Mouse (Mus musculus): ENCODE measurements at regions not wholly inside any gene's neighbourhood (a gene's known extent, or its start where the extent isn't known, plus 50 kb on each side); places are given as distances from the start of the nearest gene placed in this dataset.

DNA sequence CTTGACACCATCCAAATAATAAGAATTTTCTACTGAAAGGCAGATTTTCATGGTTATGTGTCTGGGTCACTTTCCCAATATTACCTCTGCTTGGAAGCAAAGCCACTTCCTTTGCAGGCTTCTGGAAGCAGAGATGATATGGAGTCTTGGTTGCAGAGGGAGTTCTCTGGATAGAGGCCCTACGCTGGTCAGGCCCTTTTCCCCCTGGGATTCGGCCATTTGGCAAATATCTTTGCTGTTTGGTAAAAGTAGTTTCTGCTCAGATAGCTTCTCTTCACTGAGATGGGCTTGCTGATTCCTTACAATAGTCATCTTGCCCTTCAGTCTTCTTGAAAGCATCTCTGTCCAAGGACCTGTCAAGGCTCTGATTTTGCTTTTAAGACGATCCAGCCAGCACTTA is 98.2 kb upstream of the Fyn start:
- Histone ChIP-seq H3K4me3 (no peak overlapping the region), H3K27ac (no peak overlapping the region)
- intact Hi-C loops (cut with DNase I): no loop called here
- peak; percentile 37 for DNase-seq
- no peak for TF ChIP-seq CTCF (IDR thresholded peaks at IDR 0.05)

GRCm38 (mm10) chr10:39267236-39267635 is 101.4 kb upstream of the Fyn start:
- no peak for TF ChIP-seq CTCF (IDR thresholded peaks at IDR 0.05)
- intact Hi-C loops (cut with DNase I): no loop called here
- DNase-seq: no peak
- Histone ChIP-seq H3K4me3 (peak overlapping the region; percentile 4), H3K27ac (no peak overlapping the region)

DNA sequence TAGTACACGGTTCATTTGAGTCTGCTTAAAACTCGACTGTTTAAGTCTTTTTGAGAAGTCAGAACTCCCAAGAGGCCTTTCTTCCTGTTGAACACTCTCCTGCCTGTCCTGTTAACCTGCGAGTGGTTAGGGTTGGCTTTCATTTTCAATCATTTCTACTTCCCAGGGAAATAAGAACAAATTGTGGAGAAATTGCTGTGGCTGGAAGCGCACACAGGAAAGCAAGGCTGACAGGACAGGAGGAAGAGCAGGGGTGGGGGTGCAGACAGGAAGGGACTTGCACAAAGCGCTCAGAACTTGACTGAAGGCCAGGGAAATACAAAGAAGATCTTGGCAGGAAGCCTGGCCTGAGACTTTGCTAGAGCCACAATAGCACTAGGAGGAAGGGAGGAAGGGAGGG is 102.2 kb upstream of the Fyn start:
- peak overlapping the region; percentile 76 for H3K27ac ChIP-seq
- H3K4me3 ChIP-seq: peak overlapping the region; percentile 46
- no peak for TF ChIP-seq CTCF (IDR thresholded peaks at IDR 0.05)
- peak; percentile 72 for DNase-seq
- intact Hi-C loops (cut with DNase I): no loop called here

- Histone ChIP-seq H3K4me3 (no peak overlapping the region), H3K27ac (no peak overlapping the region)
- no peak for TF ChIP-seq CTCF (IDR thresholded peaks at IDR 0.05)
- intact Hi-C loops (cut with DNase I): no loop called here
- DNase-seq: no peak
These were observed 98.9 kb upstream of the Ccn6 start for GRCm38 (mm10) chr10:39262466-39262865.

- no peak for TF ChIP-seq CTCF (IDR thresholded peaks at IDR 0.05)
- peak; percentile 46 for DNase-seq
- intact Hi-C loops (cut with DNase I): no loop called here
- no peak overlapping the region for H3K4me3 ChIP-seq
- peak overlapping the region; percentile 46 for H3K27ac ChIP-seq
These were observed 97.9 kb upstream of the Ccn6 start for GRCm38 (mm10) chr10:39261174-39262145.

DNA sequence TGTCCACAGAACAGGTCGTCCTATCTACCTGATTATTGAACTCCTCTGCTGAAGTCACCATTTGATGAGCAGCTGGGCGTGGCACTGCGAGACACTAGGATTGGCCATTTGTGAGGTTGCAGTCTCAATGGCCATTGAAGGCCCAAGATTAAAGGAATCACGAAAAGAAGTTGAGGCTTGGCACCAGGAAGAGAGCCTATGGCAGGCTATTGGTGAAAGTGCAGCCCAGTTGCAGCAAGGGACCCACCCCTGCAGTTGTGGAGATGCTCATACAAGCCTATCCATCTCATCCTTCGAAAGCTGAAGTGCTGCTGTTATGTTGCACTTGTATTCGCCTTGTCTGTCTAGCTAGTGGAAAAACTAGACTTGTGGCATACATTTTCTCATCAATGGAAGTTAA is 96.5 kb upstream of the Ccn6 start:
- intact Hi-C loops (cut with DNase I): no loop called here
- H3K27ac ChIP-seq: no peak overlapping the region
- no peak for TF ChIP-seq CTCF (IDR thresholded peaks at IDR 0.05)
- H3K4me3 ChIP-seq: no peak overlapping the region
- no peak for DNase-seq

GRCm38 (mm10) chr10:39257371-39258154 is 94.0 kb upstream of the Ccn6 start:
- intact Hi-C loops (cut with DNase I): no loop called here
- no peak for TF ChIP-seq CTCF (IDR thresholded peaks at IDR 0.05)
- no peak for DNase-seq
- no peak overlapping the region for H3K27ac ChIP-seq
- H3K4me3 ChIP-seq: no peak overlapping the region

DNA sequence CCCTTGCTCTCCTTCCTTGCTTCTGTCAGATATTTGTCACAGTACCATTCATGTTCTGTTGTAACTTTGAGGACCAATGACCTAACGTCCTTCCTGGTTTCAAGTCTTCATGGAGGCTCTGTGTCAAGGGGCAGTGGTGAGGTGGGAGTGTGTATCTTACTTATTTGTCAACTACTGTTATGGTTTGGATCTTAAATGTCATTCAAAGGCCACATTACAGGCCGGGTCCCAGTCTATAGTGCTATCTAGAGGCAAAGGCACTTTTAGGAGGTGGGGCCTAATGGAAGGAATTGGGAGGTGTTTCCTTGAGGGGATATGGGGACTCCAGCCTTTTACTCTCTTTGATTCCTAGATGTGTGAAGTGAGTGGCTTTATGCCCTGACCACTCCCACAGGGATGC is 91.0 kb upstream of the Ccn6 start:
- intact Hi-C loops (cut with DNase I): no loop called here
- TF ChIP-seq CTCF (IDR thresholded peaks at IDR 0.05): no peak
- Histone ChIP-seq H3K27ac (no peak overlapping the region), H3K4me3 (no peak overlapping the region)
- no peak for DNase-seq

DNA sequence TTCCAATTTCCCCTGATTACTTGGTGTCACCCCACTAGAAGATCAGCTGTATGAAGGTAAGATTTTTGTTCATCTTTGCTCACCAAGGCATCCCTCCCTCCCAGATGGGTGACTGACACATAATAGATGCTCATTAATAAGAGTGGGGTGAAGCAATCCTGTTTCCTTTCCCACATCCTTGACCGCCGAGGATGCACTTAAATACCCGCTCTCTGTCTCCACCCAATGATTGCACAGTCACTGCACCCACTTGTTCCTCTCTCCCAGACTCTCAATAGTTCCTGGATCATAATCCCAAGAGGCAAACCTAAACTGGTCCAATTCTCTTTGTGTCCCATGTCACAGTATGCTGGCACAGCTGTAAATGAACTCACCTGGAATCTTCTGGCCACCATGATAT is 86.4 kb upstream of the Ccn6 start:
- Histone ChIP-seq H3K27ac (no peak overlapping the region), H3K4me3 (no peak overlapping the region)
- intact Hi-C loops (cut with DNase I): no loop called here
- TF ChIP-seq CTCF (IDR thresholded peaks at IDR 0.05): no peak
- no peak for DNase-seq

DNA sequence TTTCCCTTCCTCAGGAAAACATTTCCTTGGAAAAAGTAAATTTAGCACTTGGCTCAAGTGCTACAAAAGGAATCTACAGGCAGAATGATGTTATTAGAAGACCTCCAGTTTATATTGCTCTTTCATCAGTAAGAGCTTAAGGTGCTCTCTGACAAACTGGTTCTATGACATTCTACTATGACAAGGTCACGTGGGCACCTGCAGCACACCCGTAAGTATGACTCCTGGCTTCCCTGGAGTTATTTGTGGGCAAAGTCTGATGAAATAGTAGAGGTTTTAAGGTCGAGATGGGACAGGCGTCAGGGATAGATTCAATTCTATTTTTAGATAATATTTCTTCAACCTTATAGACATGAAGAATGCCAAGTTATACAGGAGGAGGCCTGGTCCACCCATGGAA is 84.9 kb upstream of the Ccn6 start:
- H3K27ac ChIP-seq: no peak overlapping the region
- DNase-seq: no peak
- intact Hi-C loops (cut with DNase I): loop anchor here (10.0 kb wide), 1 partner anchor 126 kb away; no protein-coding TSS in a partner anchor
- no peak for TF ChIP-seq CTCF (IDR thresholded peaks at IDR 0.05)
- no peak overlapping the region for H3K4me3 ChIP-seq

DNA sequence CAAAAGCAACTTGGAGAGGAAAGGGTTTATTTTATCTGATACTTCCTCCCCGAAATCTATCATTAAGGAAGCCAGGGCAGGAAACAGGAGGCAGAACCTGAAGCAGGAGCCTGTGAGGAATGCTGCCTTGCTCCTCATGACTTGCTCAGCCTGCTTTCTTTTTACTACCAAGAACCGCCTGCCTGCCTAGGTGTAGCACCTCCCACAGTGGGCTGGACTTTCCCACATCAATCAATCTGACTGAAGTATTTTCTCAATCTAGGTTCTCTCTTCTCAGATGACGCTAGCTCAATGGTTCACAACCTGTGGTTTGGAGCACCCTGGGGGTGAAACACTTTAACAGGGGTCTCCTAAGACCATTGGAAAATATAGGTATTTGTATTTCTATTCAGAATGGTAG is 83.4 kb upstream of the Ccn6 start:
- H3K4me3 ChIP-seq: no peak overlapping the region
- intact Hi-C loops (cut with DNase I): loop anchor here (10.0 kb wide), 1 partner anchor 128 kb away; no protein-coding TSS in a partner anchor
- DNase-seq: no peak

DNA sequence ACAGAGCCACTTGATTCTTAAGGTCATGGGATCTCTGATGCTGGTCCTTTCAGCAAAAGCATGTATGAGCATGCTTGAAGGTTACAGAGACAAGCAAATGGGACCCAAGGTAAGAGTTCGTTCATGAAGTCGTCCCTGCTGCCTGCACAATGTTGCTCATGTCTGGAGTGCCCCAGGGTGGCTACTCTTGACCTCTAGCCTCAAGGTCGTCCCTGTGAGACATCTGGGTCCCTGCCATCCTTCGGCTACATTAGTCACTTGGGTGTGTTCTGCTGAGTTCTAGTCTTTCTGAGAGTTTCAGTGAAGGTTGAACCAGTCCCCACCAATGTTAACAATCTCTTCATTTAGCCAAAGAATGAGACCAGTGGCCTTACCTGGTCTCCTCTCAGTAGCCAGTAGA is 81.5 kb upstream of the Ccn6 start:
- DNase-seq: no peak
- TF ChIP-seq CTCF (IDR thresholded peaks at IDR 0.05): no peak
- intact Hi-C loops (cut with DNase I): loop anchor here (10.0 kb wide), 1 partner anchor 130 kb away; no protein-coding TSS in a partner anchor
- Histone ChIP-seq H3K27ac (no peak overlapping the region), H3K4me3 (no peak overlapping the region)

More for the DNA sequence above, 83.4 kb upstream of the Ccn6 start:
- TF ChIP-seq CTCF (IDR thresholded peaks at IDR 0.05): no peak
- H3K27ac ChIP-seq: no peak overlapping the region

DNA sequence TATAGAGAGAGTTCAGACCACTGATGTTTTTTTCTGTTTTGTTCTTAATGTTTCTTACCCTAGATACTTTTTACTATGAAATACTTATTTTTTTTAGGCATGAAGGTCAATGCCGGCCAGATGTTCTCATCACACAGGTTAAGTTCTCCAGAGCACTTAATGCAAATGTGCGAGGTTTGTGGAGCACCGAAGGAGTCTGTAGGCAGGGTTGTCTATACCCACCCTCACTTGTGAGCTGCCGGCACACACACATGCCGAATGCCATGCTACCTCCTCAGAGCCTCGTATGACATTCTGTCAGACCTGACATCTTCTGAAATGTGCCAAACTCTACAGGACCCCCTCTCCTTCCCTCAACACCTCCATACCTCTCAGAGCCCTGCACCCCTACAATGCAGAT is 80.5 kb upstream of the Ccn6 start:
- Histone ChIP-seq H3K4me3 (no peak overlapping the region), H3K27ac (no peak overlapping the region)
- DNase-seq: no peak
- intact Hi-C loops (cut with DNase I): loop anchor here (10.0 kb wide), 1 partner anchor 131 kb away; no protein-coding TSS in a partner anchor
- no peak for TF ChIP-seq CTCF (IDR thresholded peaks at IDR 0.05)
